Mouse (Mus musculus) heart, embryonic 16.5 days (tissue): ENCODE results near the gene Vti1a. TPM values are rescaled to one million over a fixed set of nuclear protein-coding genes. Genes with fewer than 3 reads are reported as not detected.

Source experiments
- ATAC-seq: fragments of 200-750 bp; cut with Nextera tagmentation; replicated peaks from 2 replicates; pipeline ENCODE4 v1.8.0; 2017; ENCODE audit warnings: moderate number of reproducible peaks; ENCODE audit not compliant: insufficient read depth, low FRiP score; ENCODE audit errors: extremely low read depth
- H3K27ac ChIP-seq: fragments of 300-500 bp; sonication (generic); 2 replicates; pipeline ENCODE4 v1.5.1; 2014; ENCODE audit warnings: mild to moderate bottlenecking, low read length, control low read depth, moderate library complexity
- H3K27me3 ChIP-seq: fragments of 300-500 bp; sonication (generic); 2 replicates; pipeline ENCODE4 v1.6.1; 2014; ENCODE audit warnings: low read length, mixed read lengths; ENCODE audit not compliant: control insufficient read depth, insufficient read depth
- H3K36me3 ChIP-seq: fragments of 300-500 bp; sonication (generic); 2 replicates; pipeline ENCODE4 v1.6.1; 2014; ENCODE audit not compliant: control insufficient read depth, insufficient read depth
- H3K4me1 ChIP-seq: fragments of 300-500 bp; sonication (generic); 2 replicates; pipeline ENCODE4 v1.6.1; 2014; ENCODE audit warnings: low read length, mixed read lengths; ENCODE audit not compliant: control insufficient read depth, insufficient read depth
- H3K4me2 ChIP-seq: fragments of 300-500 bp; sonication (generic); 2 replicates; pipeline ENCODE4 v1.6.1; 2014; ENCODE audit warnings: low read depth, mild to moderate bottlenecking, control low read depth, low read length
- H3K4me3 ChIP-seq: fragments of 300-500 bp; sonication (generic); 2 replicates; pipeline ENCODE4 v1.5.1; 2014; ENCODE audit warnings: mild to moderate bottlenecking, control low read depth, low read length
- H3K9ac ChIP-seq: fragments of 300-500 bp; sonication (generic); 2 replicates; pipeline ENCODE4 v1.6.1; 2014; ENCODE audit warnings: low read length, control low read depth
- H3K9me3 ChIP-seq: fragments of 300-500 bp; sonication (generic); replicated peaks from 2 replicates; pipeline ENCODE4 v1.6.1; 2016; ENCODE audit warnings: low read length; ENCODE audit not compliant: control insufficient read depth
- WGBS: fragments of 180-500 bp; shearing (Covaris S2); extraction: QIAGEN DNeasy Blood & Tissue Kit; methylation state at CpG from one replicate; pipeline ENCODE4 v1.1.7; 2014; 5-methylcytosine and 5-hydroxymethylcytosine counted together
- polyA plus RNA-seq: library from polyadenylated mRNA; unstranded; fragments of >200 nt; fragmentation: Nextera tagmentation; extraction: Ambion mirVana; gene quantifications from 2 replicates; pipeline ENCODE4 v1.2.1, GENCODE M21; 2015

The Vti1a gene
- polyA plus RNA-seq, 1 experiment from 2014 or later: 17.6 TPM

GRCm38 (mm10) chr19:55408486-55408885 lies 92.4 kb downstream of the Vti1a start:
- ATAC-seq: no peak
- Histone ChIP-seq H3K4me3 (no peak overlapping the region), H3K9me3 (no peaks in the 10 kb centered on the region), H3K27me3 (no peaks in the 10 kb centered on the region), H3K4me2 (no peak overlapping the region), H3K9ac (no peak overlapping the region), H3K4me1 (no peaks in the 10 kb centered on the region), H3K27ac (no peak overlapping the region), H3K36me3 (no peaks in the 10 kb centered on the region)
- WGBS: 49% methylated on average over 6 of the region's 6 CpGs

- ATAC-seq: no peak
- H3K4me3 ChIP-seq: no peak overlapping the region
- H3K9ac ChIP-seq: no peak overlapping the region
- 93% methylated on average over 11 of the region's 11 CpGs for WGBS
- H3K4me1 ChIP-seq: no peaks in the 10 kb centered on the region
- no peaks in the 10 kb centered on the region for H3K9me3 ChIP-seq
- H3K36me3 ChIP-seq: no peaks in the 10 kb centered on the region
- H3K27ac ChIP-seq: no peak overlapping the region
- H3K27me3 ChIP-seq: no peaks in the 10 kb centered on the region
- no peak overlapping the region for H3K4me2 ChIP-seq
Measured at GRCm38 (mm10) chr19:55411415-55411814, 95.3 kb downstream of the Vti1a start.

- Histone ChIP-seq H3K9ac (no peak overlapping the region), H3K4me2 (no peak overlapping the region), H3K36me3 (no peaks in the 10 kb centered on the region), H3K4me3 (no peak overlapping the region), H3K4me1 (no peaks in the 10 kb centered on the region), H3K27me3 (no peaks in the 10 kb centered on the region), H3K27ac (no peak overlapping the region), H3K9me3 (no peaks in the 10 kb centered on the region)
- WGBS: 66% methylated on average over 2 of the region's 2 CpGs
- no peak for ATAC-seq
Measured at GRCm38 (mm10) chr19:55411894-55412293, 95.8 kb downstream of the Vti1a start.

GRCm38 (mm10) chr19:55414050-55414449 lies 98.0 kb downstream of the Vti1a start:
- H3K27ac ChIP-seq: no peak overlapping the region
- H3K4me2 ChIP-seq: no peak overlapping the region
- 45% methylated on average over 8 of the region's 8 CpGs for WGBS
- H3K9ac ChIP-seq: no peak overlapping the region
- peaks cover 3% of the 10 kb centered on the region; the same call in 1 of the 2 replicates for H3K9me3 ChIP-seq
- H3K4me1 ChIP-seq: no peaks in the 10 kb centered on the region
- no peaks in the 10 kb centered on the region for H3K27me3 ChIP-seq
- no peaks in the 10 kb centered on the region for H3K36me3 ChIP-seq
- ATAC-seq: no peak
- H3K4me3 ChIP-seq: no peak overlapping the region

- Histone ChIP-seq H3K9ac (no peak overlapping the region), H3K27me3 (no peaks in the 10 kb centered on the region), H3K4me2 (no peak overlapping the region), H3K4me3 (no peak overlapping the region), H3K9me3 (peaks cover 3% of the 10 kb centered on the region; the same call in 1 of the 2 replicates), H3K36me3 (no peaks in the 10 kb centered on the region), H3K27ac (no peak overlapping the region), H3K4me1 (no peaks in the 10 kb centered on the region)
- no peak for ATAC-seq
- 49% methylated on average over 3 of the region's 3 CpGs for WGBS
Measured at GRCm38 (mm10) chr19:55418756-55419155, 102.7 kb downstream of the Vti1a start.

GRCm38 (mm10) chr19:55419961-55420360 lies 103.9 kb downstream of the Vti1a start:
- Histone ChIP-seq H3K4me1 (no peaks in the 10 kb centered on the region), H3K4me3 (no peak overlapping the region), H3K27me3 (no peaks in the 10 kb centered on the region), H3K9me3 (peaks cover 3% of the 10 kb centered on the region; the same call in 1 of the 2 replicates), H3K27ac (no peak overlapping the region), H3K9ac (no peak overlapping the region), H3K4me2 (no peak overlapping the region), H3K36me3 (no peaks in the 10 kb centered on the region)
- no peak for ATAC-seq
- WGBS: 73% methylated on average over 3 of the region's 3 CpGs

GRCm38 (mm10) chr19:55421816-55422215 lies 105.7 kb downstream of the Vti1a start:
- H3K4me1 ChIP-seq: no peaks in the 10 kb centered on the region
- no peak overlapping the region for H3K4me2 ChIP-seq
- ATAC-seq: no peak
- no peak overlapping the region for H3K9ac ChIP-seq
- H3K27me3 ChIP-seq: no peaks in the 10 kb centered on the region
- peaks cover 3% of the 10 kb centered on the region; the same call in 1 of the 2 replicates for H3K9me3 ChIP-seq
- no peak overlapping the region for H3K27ac ChIP-seq
- 77% methylated on average over 5 of the region's 5 CpGs for WGBS
- no peaks in the 10 kb centered on the region for H3K36me3 ChIP-seq
- H3K4me3 ChIP-seq: no peak overlapping the region

- Histone ChIP-seq H3K27ac (no peak overlapping the region), H3K4me2 (no peak overlapping the region), H3K4me1 (no peaks in the 10 kb centered on the region), H3K9ac (no peak overlapping the region), H3K36me3 (no peaks in the 10 kb centered on the region), H3K27me3 (no peaks in the 10 kb centered on the region), H3K4me3 (no peak overlapping the region), H3K9me3 (no peaks in the 10 kb centered on the region)
- no peak for ATAC-seq
- WGBS: 87% methylated on average over 18 of the region's 18 CpGs
Measured at GRCm38 (mm10) chr19:55422311-55423064, 106.4 kb downstream of the Vti1a start.

- H3K4me1 ChIP-seq: no peaks in the 10 kb centered on the region
- H3K36me3 ChIP-seq: no peaks in the 10 kb centered on the region
- H3K4me3 ChIP-seq: no peak overlapping the region
- H3K9ac ChIP-seq: no peak overlapping the region
- H3K27me3 ChIP-seq: no peaks in the 10 kb centered on the region
- H3K9me3 ChIP-seq: no peaks in the 10 kb centered on the region
- ATAC-seq: no peak
- no peak overlapping the region for H3K4me2 ChIP-seq
- WGBS: 94% methylated on average over 11 of the region's 11 CpGs
- no peak overlapping the region for H3K27ac ChIP-seq
Measured at GRCm38 (mm10) chr19:55423065-55423716, 107.1 kb downstream of the Vti1a start.
